Mouse (Mus musculus) bone marrow macrophage, adult 2 months (primary cell): ENCODE measurements around the gene Gm20388.

Experiments
- CTCF ChIP-seq: IDR thresholded peaks from 2 replicates; pipeline ENCODE4 v1.5.1; 2012; ENCODE audit warnings: low read depth, mild to moderate bottlenecking, low read length, moderate library complexity
- POLR2A ChIP-seq: IDR thresholded peaks from 2 replicates; pipeline ENCODE4 v1.6.1; 2012; ENCODE audit warnings: mild to moderate bottlenecking, low read depth, low read length, borderline replicate concordance

DNA sequence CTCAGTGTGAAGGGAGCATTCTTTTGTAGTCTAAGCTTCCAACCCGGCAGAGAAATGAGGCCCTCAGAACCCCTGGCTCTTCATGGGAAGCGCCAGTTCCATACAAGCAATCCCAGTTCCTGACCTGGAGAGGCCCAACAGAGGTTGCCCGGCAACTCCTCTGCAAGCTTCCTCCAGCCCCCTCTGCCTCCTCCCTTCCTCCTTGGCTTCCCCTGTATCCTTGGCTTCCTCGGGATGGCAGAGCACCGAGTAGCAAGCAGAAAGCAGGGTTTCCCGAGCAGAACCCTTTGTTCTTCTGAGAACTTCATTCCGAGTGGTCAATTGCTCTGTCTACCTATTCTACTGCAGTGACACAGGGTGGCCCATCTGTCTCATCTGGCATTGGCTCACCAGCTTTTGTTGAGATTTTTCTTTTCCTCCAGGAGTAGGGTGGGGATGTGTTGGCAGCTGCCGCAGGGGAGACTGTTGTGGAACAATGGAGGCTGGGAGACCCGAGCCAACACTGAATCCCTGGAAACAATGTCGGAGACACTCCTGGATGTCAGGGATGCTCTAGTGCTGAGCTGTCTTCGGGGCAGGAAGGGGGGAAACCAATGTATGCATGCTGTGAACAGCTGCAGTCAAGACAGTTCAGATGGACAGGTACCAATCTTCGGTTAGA lies 2795.4 kb downstream of the Gm20388 start:
- TF ChIP-seq CTCF = no peak
- TF ChIP-seq POLR2A = no peak
